Mouse (Mus musculus) right cerebral cortex, postnatal 36 days (tissue): Measurements from ENCODE around the gene Mepce.
"Not testable (repeated sequence)": the region's sequence is repeated elsewhere in the genome, so short reads cannot be mapped to it uniquely, and the experiment has no call there.

Source experiments
- DNase-seq, 2 experiments: peaks; one replicate each; pipeline ENCODE4 v3.0.0; 2022; ENCODE audit warnings: low spot score in 2 of 2, mixed read lengths in 1 of 2

The Mepce gene

DNA sequence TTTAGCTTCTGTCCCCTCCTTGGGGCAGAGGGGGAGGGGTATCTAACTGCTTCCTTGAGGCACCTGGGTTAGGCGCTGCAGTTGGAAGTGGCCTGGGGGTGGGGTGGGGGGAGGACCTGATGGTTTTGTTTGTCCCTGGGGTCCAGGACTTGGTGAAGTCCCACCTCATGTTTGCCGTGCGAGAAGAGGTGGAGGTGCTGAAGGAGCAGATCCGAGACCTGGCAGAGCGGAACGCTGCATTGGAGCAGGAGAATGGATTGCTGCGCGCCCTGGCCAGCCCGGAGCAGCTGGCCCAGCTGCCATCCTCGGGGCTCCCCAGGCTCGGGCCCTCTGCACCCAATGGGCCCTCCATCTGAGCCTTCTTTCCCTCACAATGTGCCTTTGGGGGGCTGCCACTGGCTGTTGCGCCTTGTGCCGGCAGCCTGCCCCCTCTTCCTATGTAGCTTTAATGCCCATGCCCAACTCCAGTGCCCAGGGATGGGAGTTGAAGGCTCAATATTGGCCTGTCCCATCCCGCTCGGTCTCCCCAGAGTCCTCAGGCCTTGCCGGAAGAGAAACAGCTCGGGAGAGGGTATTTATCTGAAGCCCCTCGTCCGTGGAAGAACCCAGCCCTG lies 28.4 kb downstream of the Mepce start:
- DNase-seq = no peak

DNA sequence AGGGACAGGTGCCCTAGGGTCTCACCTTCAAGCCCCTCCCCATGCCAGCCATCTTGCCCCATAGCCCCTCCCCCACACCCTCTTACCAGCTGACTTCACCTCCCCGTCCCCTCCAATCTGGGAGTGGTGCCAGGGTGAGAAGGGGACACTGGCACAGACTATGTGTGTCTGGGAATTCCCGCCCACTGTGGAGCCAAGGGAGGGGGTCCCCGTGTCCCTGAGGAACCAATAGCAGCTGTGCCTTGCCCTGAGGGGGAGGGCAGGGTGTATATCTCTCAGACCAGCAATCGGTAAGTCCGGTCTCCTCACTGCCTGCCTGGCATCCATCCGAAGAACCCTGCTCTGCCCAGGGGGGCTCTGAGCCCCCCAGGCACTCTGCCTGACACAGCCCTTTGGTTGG lies 29.6 kb downstream of the Mepce start:
- peak; percentile 78 to 82 for DNase-seq

DNA sequence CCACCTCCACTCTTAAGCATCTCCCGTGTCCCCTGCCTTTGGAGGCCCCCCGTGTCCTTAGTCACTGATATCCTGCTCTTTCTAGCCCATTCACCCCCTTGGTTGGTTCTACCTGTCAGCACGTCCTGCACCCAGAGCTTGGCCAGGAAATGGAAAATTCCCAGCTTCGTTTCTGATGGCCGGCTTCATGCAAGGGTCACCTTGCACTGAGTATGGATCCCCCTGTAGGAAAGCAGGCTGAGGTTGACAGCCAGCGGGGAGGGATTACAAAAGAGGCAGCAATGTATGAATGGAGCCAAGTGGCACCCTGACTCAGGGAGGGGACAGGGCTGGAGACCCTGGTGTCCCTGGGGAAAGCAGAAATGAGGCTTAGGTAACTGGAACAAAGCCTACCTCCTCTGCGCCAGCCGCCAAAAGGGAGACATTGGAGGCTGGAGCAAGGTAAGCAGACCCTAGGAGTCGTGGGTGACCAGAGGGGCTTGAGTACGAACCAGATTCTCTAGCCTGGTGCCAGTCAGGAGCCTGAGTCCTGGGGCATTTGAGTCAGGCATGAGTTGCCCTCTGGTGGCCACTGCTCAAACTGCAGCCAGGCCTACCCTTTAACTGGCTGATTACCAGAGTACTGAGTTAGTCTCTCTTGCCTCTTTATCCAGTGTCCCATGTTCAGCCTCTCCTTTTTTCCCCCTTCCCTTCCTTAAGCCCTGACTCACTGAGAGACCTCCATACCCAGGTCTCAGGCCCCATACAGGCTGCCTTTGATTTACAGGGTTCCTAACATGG lies 30.4 kb downstream of the Mepce start:
- peak; percentile 82 to 83 for DNase-seq

DNA sequence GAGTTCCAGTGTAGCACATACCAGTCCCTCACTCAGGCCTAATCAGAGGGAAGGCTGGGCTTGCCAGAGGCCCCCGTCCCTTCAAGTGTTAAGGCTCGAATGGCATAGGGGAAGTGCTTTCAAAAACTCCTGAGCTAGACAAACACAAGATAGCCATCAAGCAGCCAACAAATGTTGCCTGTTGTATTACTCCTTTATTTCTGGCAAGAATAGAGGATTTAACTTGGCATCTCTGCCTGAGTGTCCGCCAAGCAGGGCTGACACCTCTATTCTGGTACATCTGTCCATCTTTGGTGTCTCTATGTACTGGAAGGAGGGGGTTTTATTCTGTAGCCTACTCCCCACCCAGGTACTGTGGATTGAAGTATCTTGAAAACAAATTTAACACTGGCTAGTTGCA lies 31.3 kb downstream of the Mepce start:
- no peak for DNase-seq

DNA sequence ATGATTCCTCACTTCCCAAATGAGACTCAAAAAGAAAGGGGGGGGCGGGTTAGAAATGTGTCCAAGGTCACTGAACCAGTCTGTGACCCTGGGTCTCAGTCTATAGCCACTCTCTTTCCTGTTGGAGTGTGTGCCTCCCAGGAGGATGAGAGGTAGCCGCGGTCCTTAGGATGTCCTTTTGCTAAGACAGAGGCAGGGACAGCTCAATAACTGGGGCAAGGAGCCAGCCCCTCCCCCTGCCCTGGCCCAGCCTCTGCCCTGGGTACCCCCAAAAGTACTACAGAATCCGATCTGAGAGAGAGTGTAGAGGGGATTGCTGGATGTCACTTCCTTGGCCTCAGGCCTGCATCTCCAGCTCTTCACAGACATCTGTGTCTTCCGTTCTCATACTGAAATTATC lies 32.0 kb downstream of the Mepce start:
- no peak for DNase-seq

DNA sequence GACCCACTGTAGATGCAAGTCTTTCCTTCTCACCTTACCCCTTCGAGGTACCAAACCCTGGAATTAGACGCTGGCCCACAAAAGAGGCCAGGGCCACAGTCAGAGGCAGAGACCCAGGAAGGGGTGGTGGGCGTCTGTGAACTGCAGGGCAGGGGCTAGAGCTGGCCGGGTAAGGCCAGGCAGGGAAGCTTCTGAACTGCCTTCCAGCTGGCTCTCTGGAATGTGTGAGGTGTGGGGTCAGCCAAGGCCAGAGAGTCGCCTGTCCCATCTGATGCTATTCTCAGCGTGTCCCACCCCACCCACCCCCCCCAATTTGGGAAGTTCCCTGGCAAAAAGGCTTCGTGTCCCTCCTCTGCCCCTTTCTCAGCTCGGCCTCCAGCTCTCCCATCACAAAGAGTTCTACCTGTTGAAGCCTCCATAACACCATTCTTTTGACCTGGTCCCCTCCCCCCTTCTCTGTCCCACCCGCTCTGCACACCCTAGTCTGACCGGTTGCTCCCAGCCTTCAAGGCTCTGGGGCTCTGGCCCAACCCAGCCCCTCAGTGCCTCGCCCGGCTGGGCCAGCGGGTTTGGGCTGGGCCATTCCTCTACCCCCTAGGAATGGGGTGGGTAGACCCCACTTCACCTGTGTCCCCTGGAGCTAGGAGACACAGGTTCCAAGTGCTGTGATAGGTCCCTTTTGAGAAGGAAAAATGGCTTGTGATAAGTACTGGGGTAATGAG lies 34.2 kb downstream of the Mepce start:
- DNase-seq = no peak

DNA sequence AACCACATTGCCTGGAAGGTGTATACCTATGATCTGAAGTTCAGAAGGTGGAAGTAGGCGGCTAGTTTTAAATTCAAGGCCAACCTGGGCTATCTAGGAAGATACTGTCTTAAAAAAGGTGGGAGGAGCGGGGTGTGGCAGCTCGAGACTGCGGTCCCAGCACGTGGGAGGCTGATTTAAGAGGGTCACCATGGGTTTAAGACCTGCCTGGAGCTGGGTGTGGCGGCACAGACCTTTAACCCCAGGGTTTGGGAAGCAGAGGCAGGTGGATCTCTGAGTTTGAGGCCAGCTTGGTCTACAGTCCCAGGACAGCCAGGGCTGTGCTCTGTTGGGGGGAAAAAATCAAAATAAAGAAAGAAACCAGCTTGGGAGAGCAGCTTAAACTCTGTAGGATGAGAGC lies 35.5 kb downstream of the Mepce start:
- no peak for DNase-seq

DNA sequence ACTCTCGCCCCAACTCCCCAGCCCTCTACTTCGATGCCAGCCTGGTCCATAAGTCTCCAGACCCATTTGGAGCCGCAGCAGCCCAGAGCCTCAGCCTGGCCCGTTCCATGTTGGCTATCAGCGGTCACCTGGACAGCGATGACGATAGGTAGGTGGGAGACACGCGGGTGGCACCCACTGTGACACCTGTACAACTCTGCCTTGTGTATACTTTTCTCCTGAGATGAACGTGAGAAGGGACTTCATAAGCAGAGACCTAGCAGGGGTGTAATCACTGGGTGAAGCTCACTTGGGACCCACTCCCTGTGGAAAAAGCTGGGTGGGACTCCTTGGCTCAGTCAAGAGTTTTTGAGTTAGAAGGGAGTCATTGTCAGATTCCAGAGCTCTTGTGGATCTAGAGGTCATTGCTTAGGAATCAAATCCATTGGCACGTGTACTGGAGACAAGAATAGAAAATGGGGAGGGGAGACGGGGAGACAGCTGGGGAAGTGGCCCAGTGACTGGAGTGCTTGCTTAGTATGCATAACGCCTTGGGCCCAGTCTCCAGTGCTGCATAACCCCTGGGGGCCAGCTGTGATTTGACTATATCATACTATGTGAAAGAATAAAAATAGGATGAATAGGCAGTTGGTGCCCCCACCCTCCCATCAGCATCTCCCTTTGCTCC lies 36.1 kb downstream of the Mepce start:
- DNase-seq = no peak

DNA sequence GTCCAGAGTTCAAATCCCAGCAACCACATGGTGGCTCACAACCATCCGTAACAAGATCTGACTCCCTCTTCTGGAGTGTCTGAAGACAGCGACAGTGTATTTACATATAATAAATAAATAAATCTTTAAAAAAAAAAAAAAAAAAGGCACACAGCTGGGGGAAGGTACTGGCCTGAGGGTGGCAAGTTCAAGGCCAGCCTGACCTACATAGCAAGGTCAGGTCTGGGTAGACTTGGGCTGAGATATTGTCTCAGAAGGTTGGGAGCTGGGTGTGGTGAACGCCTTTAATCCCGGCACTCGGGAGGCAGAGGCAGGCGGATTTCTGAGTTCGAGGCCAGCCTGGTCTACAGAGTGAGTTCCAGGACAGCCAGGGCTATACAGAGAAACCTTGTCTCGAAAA lies 37.2 kb downstream of the Mepce start:
- not testable (repeated sequence) for DNase-seq

DNA sequence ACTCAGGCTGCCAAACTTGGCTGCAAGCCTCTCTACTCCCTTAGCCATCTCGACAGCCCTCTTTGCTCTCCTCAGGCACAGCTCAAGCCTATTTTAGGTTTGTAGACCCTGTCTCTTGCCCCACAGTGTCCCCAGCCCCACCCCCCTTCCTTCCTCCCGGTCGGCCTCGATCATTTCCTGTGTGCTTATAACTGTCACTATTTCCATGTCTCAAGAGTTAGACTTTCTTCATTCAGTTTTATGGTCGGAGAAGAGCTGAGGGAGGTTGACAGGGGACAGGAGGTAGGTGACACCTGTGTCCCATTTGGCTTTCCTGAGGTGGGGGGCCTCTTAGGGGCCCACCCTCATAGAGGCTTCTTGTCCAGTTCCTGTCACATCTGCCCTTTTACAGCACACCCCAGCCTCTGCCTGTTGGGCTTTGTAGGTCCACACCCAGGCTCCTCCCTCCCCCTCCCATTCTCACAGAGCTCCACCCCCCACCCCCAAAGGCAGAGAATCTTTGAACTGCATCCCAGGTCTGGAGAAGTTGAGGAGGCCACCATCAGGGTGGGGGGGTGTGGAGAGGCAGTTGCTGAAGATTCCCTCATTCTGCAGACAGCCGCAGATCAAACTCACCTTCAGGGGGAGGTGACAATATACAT lies 38.1 kb downstream of the Mepce start:
- DNase-seq = no peak

DNA sequence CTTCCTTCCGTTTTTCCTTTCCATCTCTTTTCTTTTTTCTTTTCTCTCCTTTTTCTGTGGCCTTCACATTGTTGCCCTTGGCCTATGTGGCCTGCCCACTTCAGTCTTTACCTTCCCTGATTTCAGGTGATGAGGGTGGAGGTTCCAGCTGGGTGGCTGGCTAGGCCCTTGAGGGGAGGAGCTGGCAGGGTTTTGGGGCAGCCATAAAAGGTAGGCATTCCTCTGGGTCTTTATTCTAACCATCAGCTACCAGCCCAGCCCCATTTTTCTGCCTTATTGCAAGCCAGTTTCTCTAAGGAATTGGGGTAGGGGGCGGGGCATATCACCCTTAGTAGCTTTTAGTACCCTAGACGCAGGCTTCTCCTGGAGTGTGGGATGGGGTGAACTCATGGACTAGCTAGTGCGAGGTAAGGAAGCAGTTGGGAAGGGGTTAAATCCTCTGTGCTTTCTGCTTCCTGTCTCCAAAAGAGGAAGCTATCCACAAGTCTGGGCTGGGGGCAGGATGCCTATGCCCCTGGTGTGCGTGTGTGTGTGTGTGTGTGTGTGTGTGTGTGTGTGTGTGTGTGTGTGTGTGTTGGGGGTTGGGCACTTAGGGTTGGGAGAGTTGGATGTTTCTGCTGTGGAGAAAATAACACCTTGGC lies 39.2 kb downstream of the Mepce start:
- no peak for DNase-seq

DNA sequence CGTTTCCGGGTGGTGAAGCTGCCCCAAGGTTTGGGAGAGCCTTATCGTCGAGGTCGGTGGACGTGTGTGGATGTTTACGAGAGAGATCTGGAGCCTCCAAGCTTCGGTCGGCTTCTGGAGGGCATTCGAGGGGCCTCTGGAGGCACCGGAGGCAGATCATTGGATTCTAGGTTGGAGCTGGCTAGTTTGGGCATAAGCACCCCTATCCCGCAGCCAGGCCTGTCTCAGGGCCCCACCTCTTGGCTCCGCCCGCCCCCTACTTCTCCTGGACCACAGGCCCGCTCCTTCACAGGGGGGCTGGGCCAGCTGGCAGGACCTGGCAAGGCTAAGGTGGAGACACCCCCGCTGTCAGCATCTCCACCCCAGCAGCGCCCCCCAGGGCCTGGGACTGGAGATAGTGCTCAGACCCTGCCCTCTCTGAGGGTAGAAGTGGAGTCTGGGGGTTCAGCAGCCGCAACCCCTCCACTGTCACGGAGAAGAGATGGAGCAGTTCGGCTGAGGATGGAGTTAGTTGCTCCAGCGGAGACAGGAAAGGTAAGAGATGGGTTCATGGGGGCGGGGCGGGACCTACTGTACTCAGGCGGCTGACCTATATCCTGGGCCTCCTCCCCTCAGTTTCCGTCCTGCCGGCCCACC lies 40.0 kb downstream of the Mepce start:
- no peak for DNase-seq

DNA sequence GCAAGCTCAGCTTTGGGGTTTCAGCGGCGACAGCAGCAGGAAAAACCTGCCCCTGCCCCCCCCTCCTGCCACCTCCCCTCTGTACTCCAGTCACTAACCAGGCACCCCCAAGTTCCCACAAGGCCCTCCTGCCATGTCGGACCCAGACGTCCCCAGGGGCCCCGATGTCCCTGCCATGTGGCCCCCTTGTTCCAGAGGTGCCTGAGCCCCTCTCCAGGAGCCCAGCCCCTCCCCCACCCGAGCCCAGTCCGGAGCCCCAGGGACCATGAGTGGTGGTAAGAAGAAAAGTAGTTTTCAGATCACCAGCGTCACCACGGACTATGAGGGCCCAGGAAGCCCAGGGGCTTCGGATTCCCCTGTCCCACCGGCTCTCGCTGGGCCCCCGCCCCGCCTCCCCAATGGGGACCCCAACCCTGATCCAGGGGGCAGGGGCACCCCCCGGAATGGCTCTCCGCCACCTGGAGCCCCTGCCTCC lies 40.6 kb downstream of the Mepce start:
- no peak for DNase-seq

DNA sequence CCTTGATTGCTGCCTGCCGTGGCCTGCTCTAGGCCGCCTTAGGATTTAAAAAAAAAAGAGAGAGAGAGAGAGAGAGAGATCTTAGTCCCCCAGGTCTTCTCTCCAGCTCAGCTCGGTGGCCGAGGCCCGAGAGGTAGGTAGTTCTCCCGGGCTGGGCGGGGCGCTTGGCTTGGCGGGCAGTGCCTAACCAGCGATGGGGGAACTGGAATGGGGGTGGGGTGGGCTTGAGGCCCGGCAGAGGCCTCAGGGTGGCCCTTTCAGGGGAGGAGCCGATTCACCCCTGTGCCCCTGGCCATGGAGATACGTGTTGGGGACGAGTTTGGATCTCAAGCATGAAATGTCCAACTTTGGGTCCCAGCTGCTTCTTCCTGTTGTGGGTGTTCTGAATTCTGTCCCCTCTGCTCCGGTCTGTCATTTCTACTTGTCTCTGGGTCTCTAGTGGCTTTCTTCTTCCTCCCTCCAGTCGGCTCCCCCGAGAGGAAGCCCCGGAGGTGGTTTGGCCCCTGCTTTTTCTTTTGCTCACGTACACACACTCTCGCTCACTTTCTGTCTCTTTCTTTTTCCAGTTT lies 41.1 kb downstream of the Mepce start:
- DNase-seq = no peak

DNA sequence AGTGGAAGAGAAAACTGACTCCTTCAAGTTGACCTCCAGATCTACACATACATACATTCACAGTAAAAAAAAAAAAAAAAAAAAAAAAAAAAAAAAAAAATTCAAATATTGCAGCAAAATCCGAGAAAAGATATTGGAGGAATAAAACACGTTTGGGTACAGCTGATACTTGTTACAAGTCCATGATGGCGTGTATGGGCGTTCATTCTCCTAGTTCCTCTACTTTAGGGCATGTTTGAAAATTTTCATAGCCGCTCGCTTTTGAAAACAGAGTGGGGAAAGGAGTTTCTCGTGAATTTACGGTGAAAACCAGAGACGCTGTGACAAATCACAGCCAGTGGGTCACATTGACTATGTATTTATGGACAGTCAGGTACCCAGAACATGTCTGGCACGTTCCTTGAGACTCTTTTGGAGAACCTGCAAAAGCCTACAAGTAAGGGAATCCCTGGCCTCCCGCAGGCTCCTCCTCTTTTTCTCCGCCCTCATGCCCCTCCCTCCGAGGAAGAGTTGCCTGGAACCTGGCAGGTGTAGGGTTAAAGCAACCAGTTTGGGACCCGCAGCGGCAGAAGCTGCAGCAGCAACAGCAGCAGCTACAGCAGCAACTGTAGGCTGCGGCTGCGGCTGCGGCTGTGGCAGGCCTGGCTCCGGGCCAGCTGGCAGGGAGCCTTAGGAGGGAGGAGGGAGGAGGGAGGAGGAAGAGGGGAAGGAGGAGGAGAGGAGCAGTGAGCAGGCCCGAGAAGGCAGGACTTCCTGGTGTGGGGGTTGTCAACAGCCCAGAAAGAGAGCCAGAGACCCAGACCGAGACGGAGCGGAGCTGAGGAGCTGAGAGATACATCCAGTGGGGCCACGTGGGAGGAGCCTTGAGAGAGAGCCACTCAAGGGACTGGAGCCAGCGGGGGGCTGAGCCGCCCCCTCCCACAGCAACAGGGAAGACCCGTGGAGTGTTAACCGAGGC lies 42.0 kb downstream of the Mepce start, which contains the start of gene Tsc22d4:
TSS of gene Tsc22d4 (plus strand) at position 517 of the 958 bp plus-strand sequence.
- DNase-seq = peak; percentile 83 to 89

DNA sequence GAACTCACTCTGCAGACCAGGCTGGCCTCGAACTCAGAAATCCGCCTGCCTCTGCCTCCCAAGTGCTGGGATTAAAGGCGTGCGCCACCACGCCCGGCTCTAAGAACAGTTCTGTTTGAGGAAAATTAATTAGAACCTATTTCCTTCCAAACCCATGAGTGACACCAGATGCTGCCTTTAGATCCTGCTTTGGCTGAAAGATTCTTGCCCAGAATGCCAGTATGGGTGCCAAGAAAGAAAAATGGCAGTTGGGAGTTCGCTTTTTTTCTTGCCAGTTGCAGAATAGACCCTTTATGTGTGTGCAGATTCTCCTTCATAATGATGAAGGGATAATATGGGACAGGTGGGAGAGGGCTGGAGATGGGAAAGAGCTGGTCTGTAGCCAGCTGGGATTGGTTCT lies 43.3 kb downstream of the Mepce start:
- no peak for DNase-seq

DNA sequence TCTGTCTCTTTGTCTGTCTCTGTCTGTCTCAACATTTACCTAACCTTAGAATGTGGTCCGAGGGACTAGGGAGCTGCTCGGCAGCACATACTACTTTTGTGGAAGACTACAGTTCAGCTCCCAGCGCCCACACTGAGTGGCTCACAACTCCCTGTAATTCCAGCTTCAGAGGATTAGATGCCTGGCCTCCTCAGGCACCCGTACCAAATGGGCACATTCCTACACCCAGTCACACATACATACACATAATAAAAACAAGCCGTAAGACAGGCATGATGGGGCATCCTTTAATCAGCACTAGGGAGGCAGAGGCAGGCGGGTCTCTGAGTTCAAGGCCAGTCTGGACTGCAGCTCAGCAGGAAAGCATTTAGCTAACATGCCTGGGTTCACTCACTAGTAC lies 44.6 kb downstream of the Mepce start:
- DNase-seq = no peak

DNA sequence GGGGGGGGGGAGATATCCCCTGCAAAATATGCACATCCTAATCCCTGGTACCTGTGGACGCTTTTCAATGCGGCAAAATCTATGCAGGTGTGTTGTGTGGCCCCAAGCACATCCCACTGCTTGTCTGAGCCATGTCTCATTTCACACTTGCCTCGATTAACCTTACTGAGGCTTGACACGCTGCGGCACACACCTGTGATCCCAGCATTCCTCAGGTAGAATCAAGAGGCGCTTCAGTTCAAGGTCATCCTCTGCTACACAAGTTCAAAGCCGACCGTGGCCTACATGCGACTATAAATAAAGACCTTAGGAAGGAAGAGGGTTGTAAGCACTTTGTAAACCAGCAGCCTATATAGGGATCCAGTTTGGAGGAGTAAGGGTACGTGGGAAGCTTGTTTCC lies 45.4 kb downstream of the Mepce start:
- DNase-seq = no peak
